Mouse (Mus musculus) brain, embryonic 18.5 days (tissue): ENCODE measurements at regions not wholly inside any gene's neighbourhood (a gene's known extent, or its start where the extent isn't known, plus 50 kb on each side); places are given as distances from the start of the nearest gene placed in this dataset.
A peak's percentile ranks its signal among the peaks of the same experiment; 100 is the strongest.
"Not testable (repeated sequence)": the region's sequence is repeated elsewhere in the genome, so short reads cannot be mapped to it uniquely, and the experiment has no call there.

Source experiments
- DNase-seq: peaks from one replicate; pipeline ENCODE4 v3.0.0-alpha.2; 2012; ENCODE audit warnings: low read depth, low spot score

DNA sequence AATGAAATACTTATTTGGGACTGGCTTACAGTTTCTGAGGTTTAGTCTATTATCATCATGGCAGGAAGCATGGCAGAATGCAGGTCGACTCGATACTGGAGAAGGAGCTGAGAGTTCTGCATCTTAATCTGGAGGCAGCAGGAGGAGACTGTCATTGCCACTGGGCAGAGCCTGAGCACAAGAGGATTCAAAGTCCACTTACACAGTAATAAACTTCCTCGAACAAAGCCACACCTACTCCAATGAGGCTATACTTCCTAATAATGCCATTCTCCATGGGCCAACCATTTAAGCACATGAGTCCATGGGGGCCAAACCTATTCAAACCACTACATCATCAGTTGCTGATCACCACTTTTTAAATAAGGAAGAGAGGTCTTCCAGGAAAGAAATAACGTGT is 393.5 kb downstream of the Gja1 start:
- DNase-seq = no peak

DNA sequence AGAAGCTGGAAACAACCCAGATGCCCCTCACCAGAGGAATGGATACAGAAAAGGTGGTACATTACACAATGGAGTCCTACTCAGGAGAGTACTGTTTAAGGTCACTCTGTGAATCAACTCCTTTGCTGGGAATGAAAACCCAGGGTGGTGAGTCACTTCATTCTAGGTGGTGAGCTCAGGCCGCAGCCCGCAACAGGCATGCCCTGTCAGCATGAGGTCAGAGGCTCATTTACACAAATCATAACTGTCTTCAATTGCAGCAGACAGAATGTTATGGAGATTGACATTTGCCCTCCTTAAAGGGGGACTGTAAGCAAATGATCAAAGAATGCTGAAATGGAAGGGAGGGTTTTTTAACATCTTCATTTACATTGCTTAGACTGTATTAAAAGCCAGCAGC is 405.1 kb downstream of the Gja1 start:
- DNase-seq = no peak

DNA sequence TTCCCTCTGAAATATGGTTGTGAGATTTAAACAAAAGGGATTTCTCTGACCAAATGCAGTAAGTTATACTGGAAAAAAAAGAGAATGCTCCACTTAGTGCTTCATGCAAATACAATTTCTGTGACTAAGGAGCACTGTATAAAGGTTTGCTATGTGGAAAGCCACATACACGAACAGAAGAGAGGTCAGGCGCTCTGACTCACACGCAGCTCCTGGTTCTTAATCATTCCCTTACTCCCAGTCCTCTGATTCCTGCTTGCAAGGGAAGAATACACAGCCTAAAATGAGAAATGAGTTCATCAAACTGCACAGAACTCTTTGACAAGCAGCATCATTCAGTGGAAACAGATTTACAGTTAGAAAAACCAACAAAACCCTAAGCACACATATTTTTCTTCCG is 406.8 kb downstream of the Gja1 start:
- DNase-seq = no peak

DNA sequence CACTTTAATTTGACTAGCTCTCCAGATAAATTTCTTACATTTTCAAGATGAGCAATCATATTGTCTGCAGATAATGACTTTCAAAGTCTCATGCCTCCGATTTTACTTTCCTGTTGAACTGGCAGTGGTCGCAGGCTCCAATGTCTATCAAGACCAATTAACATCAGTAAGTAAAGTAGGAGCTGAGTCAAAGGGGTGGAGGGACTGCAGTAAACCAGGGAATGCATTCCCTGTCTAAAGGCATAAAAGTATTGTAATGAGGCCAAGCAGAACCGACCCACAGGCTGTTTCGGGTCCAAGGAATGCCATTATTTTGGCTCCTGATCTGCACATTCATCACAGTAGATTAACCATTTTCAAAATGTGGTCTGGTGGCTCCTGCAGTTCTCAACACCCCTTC is 411.0 kb downstream of the Gja1 start:
- DNase-seq = no peak

DNA sequence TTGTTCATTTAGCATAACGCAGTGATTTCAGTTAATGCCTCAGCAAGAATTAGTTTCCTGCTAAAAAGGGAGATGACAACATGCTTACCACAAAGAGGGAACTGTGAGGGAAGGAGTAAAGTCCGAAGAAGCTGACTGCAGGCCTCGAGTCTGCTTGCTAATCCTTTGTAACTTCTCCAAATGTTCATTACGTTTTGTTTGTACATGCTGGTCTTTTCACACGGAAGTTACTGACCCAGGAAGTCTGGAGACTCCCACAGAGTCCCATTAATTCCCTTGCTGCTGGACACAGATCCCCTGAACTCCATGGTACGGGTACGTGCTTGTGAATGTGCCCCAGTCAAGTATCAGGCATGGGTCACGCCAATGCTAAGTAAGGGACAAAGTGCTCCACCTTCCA is 415.9 kb downstream of the Gja1 start:
- no peak for DNase-seq

DNA sequence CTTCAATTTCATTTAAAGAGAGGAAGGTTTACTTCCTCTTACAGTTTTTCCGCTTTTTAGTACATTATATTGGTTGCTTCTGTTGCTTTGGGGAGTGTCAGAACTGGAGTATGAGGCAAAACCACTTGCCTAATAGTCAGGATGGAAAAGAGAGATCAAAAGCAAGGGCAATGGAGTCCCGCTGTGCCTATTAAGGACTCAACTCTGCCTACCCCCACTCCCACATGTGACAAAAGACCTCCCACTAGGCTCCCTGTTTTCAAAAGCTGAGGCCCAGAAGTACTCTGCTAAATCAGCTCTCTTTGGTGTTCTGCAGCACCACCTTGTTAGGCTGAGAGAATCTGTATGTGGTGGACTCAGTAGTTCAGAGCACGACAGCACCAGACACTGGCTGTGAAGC is 418.3 kb downstream of the Gja1 start:
- no peak for DNase-seq

DNA sequence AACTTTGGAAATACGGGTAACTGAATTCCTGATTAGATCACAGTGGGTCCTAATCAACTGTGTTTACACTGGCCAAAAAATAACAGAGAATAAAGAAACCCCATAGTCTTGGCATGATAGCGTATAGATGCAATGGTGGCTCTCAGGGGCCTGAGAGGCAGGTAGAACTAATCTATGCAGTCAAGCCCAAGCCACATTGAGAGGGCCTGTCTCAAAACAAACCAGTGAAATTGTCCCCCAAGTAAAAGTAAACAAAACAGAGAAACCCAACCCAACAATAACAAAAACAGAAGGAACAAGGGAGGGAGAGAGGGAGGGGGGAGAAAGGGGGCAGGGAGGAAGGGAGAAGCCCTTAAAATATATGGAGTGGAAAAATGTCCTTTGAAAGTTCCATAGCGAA is 422.2 kb downstream of the Gja1 start:
- DNase-seq = no peak

DNA sequence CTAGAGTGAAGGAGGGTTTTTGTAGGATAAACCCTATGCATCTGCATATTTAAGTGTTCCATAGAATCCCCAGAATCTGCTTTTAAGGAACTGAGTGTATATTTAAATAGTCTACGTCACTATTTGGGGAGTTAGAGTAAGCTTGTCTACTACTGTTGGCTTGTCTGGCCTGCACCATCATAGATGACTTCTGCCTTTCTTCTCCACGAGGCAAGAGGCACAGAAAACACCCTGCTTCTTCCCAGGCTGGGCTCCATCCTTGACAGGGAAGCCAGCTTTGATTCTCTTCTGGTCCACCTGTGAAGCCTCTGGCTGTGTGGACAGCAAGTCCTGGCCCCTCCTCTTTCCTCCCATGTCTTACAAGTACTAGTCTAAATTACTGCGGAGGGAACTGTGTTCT is 422.6 kb downstream of the Gja1 start:
- DNase-seq = no peak

DNA sequence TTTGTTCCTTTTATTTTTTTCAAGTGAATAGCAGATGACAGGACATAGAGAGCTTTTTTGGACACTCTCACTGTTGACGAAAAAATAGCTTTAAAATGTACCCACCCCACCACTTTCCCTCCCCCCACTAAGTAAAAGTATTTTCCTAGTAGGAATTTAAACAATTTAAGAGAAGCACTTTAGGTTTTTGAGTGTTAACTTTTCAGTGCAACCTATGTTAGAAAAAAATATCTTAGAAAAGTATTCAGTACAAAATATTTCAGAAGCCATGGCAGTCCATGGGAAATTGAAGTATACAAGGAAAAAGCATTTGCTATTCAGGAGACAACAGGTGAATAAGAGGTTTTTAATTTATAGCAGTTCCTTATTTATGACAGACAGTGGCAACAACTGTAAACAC is 431.9 kb downstream of the Gja1 start:
- no peak for DNase-seq

DNA sequence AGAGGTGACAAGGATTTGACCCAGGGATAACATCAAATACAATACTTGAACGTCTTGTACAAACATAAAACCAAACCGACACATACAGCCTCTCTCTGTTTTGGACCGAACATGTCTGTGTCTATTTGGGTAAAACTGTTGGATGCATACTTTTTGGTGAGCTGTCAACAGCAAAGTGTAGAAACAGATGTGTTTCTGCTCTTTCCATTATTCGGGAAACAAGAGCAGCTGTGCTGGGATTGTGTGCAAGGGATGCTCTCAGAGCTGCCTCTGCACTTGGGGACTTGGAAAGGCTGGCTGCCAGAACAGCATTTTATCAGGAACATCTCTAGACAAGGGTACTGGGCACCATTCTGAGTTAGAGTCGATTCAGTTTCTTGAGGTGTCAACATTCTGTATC is 445.0 kb downstream of the Gja1 start:
- no peak for DNase-seq

DNA sequence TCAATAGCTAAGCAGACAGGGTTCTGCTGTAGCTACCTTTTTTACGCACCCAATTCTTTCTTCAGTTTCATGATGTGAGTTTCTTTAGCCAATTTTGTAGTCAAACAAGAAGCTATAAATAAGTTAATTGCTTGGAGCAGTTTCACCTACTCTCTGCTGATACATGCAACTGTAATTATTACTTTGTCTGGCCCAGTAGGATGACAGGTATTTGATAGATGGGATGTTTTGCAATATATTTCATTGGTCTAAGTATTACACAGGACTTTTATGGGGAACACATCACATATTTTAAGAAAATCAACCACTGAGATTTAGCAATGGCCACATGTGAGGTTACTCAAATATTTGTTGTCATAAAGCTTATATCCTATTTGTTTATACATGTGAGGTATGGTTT is 454.2 kb downstream of the Gja1 start:
- DNase-seq = no peak

DNA sequence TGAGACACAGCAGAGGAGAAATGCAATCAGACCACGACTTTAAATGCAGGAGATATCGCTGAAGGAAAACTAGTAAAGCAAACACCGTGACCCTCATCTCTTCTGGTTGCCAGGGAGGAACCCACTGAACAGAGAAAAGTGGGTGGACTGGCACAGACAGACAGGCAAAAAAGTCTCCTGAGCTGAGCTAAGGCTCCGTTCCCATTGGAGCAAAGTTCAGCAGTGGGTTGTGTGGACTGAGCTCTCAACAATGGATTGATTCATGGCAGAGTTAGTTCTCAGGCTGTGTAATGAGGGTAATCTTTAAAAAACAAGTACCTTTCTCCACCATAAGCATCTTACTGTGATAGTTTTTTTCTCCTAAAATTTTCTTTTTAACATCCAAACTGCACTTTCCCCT is 454.8 kb downstream of the Gja1 start:
- DNase-seq = no peak

DNA sequence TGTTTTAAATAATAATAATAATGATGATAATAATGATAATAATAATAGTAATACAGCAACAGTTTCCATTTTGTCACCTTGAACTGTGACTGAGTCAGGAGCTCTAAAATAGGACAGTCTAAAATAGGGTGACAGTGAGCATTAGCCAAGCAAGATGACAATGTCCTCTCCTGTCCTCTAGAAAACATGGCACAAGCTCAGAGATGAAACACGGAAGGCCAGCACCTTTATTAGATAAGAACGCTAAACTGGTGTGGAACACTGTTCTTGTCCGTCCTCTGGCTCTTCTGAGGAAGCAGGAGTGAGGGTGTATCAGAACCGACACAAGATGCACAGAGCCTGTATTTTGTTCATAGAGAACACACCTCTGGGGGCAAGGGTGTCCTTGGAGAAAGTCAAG is 459.0 kb downstream of the Gja1 start:
- DNase-seq = no peak

DNA sequence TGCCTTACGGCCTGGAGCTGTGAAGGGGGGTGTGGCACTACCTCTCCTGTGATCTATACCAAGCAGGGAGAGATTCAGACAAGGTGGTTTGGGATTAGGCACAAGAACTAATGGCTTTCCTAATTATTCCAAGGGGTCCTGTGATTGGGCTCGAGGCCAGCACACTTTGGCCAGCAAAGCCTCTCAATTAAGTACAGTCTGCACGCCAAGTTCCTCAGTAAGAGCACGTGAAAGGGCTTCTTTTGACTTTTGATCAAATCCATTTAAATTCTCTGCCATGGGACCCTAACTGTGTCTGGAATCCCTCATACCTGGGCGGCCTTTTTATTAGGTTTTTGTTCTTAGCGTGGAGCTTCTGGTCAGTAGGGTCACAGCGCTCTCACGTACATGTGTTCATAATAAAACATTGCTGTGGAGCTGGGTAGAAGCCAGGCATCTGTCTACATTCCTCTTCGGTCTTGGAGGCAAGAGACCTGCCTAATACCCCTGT is 461.9 kb downstream of the Gja1 start:
- no peak for DNase-seq

DNA sequence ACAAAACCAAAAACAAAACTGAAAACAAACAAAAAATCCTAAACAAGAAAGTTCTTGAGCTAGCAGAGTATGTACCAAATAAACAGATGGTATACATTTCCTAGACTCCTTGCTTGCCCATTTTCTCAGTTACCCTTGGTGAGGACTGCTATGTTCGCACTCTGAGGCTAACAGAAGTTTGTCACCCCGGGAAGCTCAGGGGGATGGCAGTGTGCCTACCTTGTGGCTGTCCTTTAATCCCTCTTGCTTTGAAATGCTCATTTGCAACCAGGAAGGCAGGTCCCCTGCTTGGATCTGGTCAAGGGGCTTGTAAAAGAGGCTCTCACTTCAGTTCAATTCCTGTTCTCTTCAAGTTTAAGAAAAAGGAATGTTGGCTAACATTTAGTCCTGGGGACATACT is 462.4 kb downstream of the Gja1 start:
- DNase-seq = peak; percentile 26

DNA sequence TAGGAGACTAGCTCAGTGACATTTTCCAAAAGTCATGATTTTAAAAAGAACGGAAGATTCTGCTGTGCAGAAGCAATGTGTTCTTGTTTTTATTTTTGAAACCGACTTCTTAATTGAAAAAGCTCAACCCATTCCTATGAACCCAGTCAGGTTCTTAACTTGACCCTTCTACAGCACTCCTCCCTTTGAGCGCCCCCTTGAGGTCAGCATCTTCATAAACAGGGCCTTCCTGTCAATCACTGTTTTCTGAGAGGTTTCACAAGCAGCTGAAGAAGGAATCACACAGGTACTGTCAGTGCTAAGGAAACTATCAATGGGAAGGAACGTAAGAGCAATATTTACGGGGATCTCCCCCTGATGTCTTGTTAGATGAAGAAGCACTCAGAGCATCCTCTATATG is 463.6 kb downstream of the Gja1 start:
- DNase-seq = no peak

DNA sequence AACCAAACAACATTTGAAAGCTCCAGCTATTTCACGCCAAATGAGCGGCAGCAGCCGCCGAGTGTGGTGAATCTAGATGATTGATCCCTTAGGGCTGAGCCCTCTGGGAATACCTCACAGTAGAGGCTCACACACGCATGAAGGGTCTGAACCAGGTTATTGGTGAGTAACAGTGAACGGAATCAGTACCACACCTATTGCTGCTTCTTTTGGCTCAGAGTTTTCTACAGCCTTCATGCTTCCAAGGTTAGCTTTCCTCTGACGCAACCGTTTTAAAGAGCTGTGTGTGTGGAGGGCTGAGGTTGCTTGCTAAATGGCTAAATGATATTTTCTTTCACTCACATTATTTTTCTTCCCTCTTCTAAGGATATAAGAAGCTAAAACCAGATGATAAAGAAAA is 464.4 kb downstream of the Gja1 start:
- DNase-seq = no peak

DNA sequence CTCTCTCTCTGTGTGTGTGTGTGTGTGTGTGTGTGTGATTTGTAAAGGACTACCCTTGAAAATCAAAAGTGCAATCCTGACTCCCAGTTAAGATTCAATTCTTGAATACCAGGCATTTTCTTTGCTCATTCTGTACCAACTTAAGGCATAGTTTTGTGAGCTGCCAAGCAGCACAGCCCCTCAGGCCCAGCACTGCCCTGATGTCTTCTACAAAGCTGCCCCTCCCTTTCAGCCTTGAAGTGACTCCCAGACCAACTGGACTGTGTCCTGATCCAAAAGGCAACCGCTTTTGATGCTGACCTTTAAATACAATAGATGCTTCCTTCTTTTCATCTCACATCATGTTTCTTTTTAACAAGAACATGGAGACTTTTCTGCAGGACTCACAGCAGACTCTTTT is 464.8 kb downstream of the Gja1 start:
- no peak for DNase-seq

DNA sequence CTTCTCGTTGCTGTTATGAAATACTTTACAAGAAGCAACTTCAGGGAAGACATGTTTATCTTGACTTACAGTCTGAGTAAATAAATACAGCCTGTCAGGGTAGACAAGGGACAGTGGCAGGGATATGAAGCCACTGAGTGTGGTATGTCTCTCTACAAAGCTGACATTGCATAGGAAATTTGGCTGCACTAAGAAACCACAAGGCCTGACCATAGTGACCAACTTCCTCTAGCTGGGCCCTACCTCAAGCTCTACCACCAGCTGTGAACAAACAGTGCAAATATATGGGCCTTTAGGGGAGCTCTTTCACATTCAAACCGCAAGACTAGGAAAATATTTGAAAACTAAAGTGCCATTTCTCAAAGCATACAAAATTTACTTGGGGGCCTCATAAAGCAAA is 475.4 kb downstream of the Gja1 start:
- no peak for DNase-seq

DNA sequence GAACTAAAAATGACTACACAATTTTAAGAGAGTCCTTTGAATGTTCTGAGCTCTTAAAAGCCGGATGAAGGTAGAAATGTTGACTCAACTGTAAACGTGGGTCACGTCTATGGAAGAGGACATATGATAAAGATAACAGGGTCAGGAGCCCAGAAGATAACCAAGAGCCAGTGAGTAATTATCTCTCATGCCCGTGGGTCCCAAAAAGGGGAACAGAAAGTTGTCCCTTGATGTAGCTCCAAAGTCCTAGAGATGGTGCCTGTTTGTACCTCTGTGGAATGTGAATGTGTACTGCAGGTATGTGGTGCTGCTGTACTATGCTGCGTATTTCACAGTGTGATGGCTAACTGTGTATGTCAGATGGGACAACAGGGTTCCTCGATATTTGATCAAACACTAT is 479.1 kb downstream of the Gja1 start:
- no peak for DNase-seq

DNA sequence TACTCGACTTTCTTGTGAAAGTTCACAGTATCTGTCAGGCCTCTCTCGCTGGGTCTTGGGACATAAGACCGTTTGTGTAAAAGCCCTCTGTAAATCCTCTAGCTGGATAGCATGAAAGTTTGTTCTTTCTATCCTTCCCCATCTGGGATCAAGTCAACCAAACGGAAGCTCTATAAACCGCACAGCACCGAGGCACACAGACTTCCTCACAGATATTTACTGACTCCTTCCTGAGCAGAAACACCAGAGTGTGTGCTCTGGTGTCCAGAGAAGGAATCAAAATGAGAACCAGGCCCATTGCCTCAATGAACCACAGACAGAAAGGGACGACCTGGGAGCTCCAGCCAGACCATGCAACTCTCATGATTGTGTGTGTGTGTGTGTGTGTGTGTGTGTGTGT is 502.6 kb downstream of the Gja1 start:
- no peak for DNase-seq

DNA sequence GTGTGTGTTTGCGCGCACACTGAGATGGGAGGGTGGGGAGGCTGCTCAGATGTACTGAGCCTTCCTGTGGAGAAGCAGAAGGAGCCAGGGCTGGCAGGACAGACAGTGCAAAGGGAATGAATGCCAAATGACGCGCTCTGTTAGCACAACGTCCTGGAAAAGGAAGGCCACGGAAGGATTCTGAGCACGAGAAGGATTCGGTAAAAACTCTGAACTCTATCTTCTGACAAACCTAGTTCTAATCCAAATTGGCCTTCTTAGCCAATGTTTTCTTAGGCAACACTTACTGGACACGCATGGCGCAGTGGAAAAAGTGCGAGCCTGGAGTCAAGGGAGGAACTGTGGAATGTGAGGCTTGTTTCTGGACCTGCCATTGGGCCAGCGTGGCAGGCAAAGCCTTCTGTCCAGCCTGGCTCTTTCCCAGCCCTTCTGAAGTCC is 503.0 kb downstream of the Gja1 start:
- no peak for DNase-seq

DNA sequence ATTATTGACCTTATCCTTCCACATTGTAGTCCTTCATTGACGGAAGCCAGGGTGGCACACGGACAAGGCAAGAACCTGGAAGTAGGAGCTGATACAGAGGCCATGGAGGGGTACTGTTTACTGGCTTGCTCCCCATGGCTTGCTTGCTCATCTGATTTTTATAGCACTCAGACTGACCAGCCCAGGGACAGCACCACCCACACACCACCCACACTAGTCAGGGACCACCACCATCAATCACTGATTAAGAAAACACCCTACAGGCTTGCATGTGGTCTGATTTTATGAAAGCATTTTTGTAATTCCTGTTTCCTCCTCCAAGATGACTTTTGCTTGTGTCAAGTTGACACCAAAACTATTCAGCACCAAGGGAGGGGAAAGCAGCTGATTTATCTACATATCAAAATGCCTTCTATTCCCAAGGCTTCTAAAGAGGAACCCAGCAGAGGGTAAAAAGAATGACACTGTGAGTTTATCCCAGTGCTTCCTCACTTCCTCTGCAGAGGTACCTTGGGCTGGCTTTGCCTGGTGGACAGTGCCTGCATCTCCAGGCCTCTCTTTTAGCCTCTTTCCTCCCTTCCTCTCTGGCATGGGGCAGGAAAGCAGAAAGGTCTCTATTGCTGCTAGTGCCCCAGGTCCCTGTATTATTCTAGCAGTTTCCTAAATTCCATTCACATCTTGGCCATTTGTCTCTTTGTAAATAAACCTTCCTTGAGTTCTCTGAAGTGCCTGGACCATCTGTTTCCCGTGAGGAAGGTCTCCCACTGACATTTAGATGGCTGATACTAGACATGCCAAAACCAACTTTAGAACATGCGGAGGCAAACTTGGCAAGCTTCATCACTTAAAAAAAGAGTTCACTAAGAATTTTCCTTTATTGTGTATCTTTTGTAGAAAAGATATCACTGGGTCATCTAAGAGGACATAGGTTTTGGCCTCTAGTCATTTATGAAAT is 507.6 kb downstream of the Gja1 start:
- DNase-seq = no peak

DNA sequence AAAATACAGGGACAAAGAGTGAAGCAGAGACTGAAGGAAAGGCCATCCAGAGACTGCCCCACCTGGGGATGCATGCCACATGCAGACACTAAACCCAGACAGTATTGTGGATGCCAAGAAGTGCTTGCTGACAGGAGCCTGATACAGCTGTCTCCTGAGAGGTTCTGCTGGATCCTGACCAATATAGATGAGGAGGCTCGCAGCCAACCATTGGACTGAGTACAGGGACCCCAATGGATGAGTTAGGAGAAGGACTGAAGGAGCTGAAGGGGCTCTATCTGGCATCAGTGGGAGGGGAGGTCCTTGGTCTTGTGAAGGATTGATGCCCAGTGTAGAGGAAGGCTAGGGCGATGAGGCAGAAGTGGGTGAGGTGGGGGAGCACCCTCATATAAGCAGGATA is 514.4 kb downstream of the Gja1 start:
- not testable (repeated sequence) for DNase-seq
